Mouse (Mus musculus): ENCODE results near the gene Gm28168.
"Not testable (repeated sequence)": the region's sequence is repeated elsewhere in the genome, so short reads cannot be mapped to it uniquely, and the experiment has no call there.

The Gm28168 gene

DNA sequence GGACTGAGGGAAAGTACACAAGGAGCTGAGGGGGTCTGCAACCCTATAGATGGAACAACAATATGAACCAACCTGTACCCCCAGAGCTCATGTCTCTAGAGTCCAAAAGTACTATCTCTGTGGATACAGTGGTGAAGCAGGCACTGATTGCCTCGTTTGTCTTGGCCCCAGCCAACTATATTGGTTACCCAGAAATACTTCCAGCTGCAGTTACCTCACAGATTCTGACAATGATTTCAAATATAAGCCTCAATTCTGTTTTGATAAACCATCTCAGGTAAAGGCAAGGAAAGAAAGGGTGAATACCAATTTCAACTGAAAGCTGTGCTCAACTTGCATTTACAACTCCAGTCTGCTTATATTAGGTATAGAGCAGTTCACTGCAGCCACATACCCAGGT lies at the start of gene Gm28168:
Gene Gm28168 (plus strand): TSS at position 301 of the 400 bp plus-strand sequence.
- not testable (repeated sequence) for DNase-seq (ENCODE audit: inconsistent ontology term)

DNA sequence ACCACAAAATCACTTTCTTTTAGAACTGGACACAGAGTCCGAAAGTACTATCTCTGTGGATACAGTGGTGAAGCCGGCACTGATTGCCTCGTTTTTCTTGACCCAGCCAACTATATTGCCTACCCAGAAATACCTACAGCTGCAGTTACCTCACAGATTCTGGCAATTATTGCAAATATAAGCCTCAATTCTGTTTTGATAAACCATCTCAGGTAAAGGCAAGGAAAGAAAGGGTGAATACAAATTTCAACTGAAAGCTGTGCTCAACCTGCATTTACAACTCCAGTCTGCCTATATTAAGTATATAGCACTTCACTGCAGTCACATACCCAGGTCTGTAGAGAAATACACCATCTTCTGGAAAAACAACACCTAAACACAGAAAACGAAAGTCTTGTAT lies 37.8 kb downstream of the Gm28168 start, which contains the start of gene Gm7145:
Gene Gm7145 (plus strand): TSS at position 301 of the 400 bp plus-strand sequence.
- no peak for DNase-seq (ENCODE audit: inconsistent ontology term)
